In genomic region chr5:105647094-105647493, GRCm38 (mm10) we compare ENCODE assay signal across 16 mouse cellular contexts.
"Had no signal": no experiment of that assay in that cellular context is flagged by ENCODE, and none has a peak within 500 bp of the region (broad histone marks: within the 10 kb centered on the region; RNA-seq: fewer than 3 reads in every experiment).

No protein-coding gene starts in this region.

- DNase-seq: gastrocnemius, adult 2 months; gastrocnemius, postnatal 10 days; gastrocnemius, postnatal 25 days; heart, adult 2 months; heart, postnatal 14 days; heart, postnatal 4 days; kidney, adult 18-20 months; kidney, adult 8-10 months; kidney, postnatal 10 days; kidney, postnatal 25 days; kidney, postnatal 4 days had no signal

- ATAC-seq: forebrain, embryonic 16.5 days; hindbrain, embryonic 16.5 days; inflammation-experienced regulatory T-cells, adult 6 months; intestine, embryonic 15.5 days; intestine, postnatal 0 days had no signal
